Mouse (Mus musculus): ENCODE results near the gene Hist1h2br.
A peak's percentile ranks its signal among the peaks of the same experiment; 100 is the strongest.
"Not testable (repeated sequence)": the region's sequence is repeated elsewhere in the genome, so short reads cannot be mapped to it uniquely, and the experiment has no call there.

The Hist1h2br gene

DNA sequence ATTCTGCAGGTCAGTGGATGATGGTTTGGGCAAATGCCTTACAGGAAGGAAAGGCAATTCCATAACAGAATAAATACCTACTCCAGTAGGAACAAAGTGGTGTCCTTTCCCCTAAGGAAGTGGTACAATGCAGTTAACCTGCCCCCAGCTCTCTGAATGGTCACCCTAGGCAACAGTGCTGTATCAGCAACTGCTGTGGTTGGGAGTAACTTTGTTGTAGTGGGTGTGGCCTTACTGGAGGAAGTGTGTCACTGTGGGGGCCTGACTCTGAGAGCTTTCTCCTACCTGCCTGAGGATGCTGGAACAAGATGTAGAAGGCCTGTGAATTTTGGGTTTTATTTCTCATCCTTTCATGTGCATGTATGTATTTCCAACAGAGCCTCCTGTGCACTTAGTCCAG is 12.8 kb downstream of the Hist1h2br start:
- DNase-seq (ENCODE audit: low read depth), result not testable (repeated sequence)

DNA sequence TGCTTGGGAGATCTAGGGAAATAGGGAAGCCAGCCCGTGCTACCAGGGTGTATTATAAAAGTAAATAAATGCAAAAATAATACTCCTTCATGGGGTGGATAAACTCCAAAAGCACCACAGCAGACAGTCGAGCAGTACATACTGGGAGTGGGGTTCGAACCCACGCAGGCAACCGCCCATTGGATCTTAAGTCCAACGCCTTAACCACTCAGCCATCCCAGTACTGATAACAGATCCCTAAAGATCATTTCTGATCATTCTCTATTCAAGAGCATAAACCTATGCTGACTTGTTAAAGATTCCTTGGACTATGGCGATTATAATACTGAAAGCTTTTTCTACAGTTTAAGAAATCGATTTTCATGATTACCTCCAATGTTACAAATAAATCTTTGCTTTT is 14.3 kb downstream of the Hist1h2br start:
- no peak for DNase-seq (ENCODE audit: low read depth)

DNA sequence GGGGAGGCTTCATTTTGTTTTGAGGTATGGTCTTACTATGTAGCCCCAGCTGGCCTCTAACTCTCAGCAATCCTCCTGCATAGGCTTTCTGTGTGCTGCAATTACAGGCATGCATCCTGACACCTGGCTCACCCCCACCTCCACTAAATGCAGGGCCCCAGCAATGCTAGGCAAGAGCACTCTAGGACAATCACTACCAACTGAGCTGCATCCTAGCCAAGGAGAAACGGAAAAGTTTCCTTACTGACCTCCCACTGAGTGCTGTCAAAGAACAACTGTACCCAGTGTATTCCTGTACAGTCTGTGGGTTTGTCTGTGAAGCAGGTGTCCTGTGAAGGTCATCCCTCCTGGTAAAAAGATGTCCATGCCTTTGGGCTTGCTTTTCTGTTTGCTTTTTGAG is 17.2 kb downstream of the Hist1h2br start:
- not testable (repeated sequence) for DNase-seq (ENCODE audit: low read depth)

DNA sequence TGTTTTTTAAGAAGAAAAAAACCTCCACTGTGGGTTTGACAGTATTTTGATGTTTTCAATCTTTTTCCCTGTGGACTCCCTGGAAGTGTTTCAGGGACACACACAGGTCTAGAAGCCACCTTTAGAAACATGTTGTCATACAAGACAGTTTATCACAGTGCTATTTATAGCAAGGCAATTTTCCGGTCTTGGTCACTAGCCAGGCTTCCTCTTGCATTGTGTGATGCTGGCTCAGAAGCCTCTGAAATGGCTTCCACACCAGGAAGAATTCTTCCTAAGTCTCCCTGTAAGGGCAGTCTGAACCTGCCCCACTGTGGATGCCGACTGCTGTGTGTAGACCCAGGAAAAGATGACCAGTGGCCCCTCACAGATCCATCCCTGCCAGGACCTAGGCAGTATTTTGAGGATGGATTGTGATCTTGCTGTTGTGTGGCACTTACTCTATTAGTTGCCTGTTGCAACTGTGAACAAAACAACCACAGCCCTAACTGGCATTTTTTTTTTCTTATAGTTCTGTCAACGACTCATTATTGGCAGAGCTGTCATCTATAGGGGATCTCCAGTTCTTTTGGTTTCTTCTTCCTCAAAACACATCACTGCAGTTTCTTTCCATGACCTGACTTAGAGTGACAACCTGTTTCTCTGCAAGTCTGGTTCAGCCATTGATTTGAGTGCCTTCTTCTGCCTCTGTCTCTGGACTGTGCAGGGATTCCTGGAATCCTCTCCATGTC is 18.8 kb downstream of the Hist1h2br start:
- peak; percentile 36 for DNase-seq (ENCODE audit: low read depth)

DNA sequence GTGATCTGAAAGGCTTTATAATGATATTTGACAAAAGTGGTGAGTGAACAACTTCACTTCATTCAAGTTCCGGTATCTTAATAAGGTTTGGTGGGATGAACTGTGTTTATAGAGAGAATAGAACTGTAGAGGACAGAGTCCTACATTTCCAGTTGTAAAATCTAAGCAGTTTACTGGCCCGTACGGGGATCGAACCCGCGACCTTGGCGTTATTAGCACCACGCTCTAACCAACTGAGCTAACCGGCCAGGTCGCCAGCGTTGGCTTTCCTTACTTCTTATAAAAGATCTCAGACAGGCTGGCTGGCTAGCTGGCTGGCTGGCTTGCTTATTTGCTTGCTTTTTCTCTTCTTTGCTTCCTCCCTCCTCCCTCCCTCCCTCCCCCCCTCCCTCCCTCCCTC is 21.6 kb downstream of the Hist1h2br start:
- DNase-seq (ENCODE audit: low read depth), result peak; percentile 65

DNA sequence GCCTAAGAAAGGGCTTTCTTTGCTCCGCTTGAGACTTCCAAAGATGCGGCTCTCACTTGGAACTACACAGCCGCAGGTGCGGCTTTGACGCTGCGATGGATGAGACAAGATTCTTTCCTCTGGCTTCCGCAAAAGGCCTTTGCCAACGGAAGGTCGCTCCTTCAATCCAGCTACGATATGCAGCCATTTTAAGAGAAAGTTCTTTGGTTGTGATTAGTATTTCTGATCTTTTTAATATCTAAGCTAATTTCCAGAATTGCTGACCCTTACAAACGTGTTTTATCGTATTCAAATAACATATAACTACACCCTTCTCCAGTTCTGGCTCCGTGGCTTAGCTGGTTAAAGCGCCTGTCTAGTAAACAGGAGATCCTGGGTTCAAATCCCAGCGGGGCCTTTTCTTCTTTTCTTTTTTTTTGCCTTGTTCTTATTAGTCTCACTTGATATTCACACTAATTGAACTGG is 22.2 kb downstream of the Hist1h2br start:
- peak; percentile 57 for DNase-seq (ENCODE audit: low read depth)

DNA sequence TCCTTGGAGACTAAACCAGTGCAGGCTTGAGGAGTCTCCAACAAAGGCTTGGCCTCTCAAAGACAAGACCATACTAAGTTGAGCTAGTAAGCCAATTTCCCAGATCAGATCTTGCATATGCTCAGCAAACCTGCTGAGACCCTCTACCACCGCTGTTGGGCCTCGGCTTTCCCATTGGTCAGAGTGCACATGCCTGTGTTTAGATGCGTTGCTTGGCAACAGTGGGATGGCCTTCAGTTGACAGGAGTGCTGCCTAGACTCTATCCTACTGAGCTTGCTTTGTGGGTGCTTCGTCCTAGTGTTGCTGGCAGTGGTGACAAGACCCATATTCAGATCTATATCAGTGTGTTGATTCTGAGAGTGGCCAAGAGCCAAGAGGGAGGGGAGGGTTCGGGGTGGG is 28.1 kb downstream of the Hist1h2br start:
- DNase-seq (ENCODE audit: low read depth), result no peak

DNA sequence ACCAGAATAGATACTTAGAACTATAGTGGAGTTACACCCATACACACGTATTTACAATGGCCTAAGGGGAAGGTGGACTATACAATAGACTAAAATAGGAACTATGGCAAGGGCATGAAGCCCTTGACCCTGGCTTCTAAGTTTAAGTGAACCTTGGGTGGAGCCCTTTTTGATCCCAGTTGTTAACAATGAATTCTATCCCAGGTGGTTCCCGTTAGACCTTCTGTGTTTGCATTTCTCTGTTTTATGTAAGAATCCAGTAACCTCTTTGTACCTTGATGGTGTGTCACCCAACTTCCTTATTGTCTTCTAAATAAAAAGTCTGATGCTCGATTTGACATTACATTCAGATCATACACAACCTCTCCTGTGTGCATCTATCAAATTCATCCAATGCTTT is 32.0 kb downstream of the Hist1h2br start:
- not testable (repeated sequence) for DNase-seq (ENCODE audit: low read depth)

DNA sequence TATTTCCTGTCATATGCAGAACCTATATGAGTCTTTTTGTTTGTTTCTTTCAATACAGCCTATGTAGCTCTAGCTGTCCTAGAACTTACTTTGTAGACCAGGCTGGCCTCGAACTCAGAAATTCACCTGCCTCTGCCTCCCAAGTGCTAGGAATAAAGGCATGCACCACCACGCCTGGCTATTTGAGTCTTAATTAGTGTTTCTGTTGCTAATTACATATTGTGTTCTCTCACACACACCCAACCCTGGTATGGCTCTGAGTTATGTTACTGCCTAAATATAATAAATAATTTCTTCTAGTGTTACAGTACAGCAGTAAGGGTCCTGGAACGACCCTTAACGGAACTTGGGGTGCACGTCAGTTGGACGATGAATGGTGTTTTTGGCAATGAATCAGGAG is 47.2 kb downstream of the Hist1h2br start:
- DNase-seq (ENCODE audit: low read depth), result no peak

DNA sequence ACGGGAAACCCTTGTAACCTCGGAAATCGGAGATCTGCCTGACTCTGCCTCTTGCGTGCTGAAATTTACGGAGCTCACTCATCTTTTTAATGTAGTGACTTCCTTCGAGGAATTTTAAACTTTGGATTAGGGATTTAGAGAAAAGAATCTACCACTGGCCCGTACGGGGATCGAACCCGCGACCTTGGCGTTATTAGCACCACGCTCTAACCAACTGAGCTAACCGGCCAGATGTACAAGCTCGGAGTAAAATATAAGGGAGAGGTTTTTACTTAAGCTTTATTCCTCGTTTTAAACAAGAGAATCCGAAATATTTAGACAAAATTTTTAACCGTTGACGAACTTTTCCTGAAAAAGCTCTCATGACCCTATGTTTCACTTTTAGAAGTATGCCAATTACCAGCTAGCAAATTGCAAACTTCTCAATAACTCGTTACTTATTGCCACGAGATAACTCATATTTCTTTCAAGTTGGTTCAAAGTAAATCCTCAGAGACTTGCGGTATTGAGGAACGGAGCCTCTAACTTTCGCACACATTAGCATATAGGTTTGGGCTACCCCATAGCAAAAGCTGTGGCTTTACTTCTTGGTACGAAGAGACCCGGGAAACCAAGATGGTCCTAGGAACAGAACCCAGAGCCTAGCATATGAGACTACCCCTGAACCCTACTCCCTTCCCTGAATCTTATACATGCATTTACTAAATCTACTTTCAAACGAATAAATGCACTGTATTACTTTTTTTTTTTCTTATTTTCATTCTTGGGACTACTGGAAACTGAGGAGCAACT is 48.5 kb downstream of the Hist1h2br start:
- DNase-seq (ENCODE audit: low read depth), result peak; percentile 53

DNA sequence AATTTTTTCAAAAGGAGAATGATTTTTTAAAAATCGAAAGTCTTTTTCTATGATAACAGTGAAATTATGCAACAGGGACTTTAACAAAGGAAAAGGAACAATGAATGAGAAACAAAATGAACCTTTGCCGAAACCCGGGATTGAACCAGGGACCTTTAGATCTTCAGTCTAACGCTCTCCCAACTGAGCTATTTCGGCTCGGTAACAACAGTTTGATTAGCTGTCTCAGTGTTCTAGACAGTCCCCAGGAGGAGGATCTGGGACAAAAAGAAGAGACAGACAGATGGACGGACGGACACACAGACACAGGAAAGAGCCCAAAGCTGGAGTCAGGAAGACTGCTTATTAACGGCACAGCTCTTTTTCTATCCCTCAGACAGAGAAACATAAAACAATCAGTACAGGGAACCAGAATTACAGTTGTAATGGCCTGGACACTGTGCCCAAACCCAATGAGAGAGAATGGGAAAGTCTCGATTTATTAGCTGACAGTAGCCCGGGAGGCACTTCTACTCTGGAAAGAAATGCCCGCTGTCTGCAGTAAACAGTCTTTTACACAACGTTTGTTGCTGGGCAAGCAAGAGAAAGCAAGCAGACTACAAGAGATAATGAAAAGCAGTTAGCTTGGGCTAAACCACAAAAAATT is 49.3 kb downstream of the Hist1h2br start:
- peak; percentile 51 for DNase-seq (ENCODE audit: low read depth)

DNA sequence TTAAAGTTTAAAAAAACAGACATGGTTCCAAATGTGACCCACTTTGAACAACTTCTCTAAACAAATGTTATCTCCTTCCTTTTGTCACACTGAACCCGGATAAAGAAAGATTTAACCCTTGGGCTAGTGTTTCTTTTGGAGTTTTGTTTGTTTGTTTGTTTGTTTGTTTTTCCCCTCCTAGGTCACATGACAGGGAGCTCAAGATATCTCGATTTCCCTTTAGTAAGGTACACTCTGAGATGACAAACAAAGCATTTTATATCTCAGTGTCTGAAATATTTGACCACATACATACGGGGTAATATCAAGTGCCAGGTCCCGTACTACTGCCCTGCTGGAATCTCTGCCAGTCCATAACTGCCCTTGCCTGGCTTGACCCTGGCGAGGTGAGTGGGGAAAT is 49.9 kb downstream of the Hist1h2br start:
- DNase-seq (ENCODE audit: low read depth), result no peak

DNA sequence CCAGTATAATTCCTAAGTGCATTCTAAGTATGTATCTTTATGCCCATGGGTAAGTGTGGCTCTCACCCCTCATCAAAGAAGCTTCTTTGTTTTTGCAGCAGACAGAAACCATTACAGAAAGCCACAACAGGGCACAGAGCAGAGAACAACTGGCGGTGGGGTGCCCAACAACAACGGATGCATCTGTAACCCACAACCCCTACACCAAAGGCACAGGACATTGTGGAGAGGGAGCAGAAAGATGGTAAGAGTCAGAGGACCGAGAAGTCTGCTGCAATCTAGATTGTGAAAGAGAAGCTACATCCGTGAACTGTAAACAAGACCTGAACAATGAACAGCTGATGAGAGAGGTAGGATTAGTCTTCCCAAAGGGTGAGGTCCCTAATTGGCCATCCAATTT is 51.0 kb downstream of the Hist1h2br start:
- no peak for DNase-seq (ENCODE audit: low read depth)
